Mouse (Mus musculus) embryonic fibroblast, embryonic 13.5 days (primary cell): ENCODE data around the gene Sept9. TPM values are rescaled to one million over a fixed set of nuclear protein-coding genes. Genes with fewer than 3 reads are reported as not detected.

Experiments
- H3K27ac ChIP-seq: 2 replicates; pipeline ENCODE4 v1.5.1; 2012; ENCODE audit warnings: low read length, control low read depth, inconsistent platforms; ENCODE audit not compliant: insufficient read depth
- H3K4me1 ChIP-seq: 2 replicates; pipeline ENCODE4 v1.6.1; 2011; ENCODE audit warnings: low read length; ENCODE audit not compliant: control insufficient read depth, insufficient read depth
- H3K4me3 ChIP-seq: 2 replicates; pipeline ENCODE4 v1.5.1; 2011; ENCODE audit warnings: mild to moderate bottlenecking, control low read depth, low read length; ENCODE audit not compliant: insufficient read depth
- CTCF ChIP-seq: IDR thresholded peaks from 2 replicates; pipeline ENCODE4 v1.5.1; 2011; ENCODE audit warnings: mild to moderate bottlenecking, control low read depth, low read length, moderate library complexity, borderline replicate concordance; ENCODE audit not compliant: insufficient read depth
- POLR2A ChIP-seq: IDR thresholded peaks from 2 replicates; pipeline ENCODE4 v1.6.1; 2011; ENCODE audit warnings: low read depth, mild to moderate bottlenecking, control low read depth, low read length, moderate library complexity
- polyA plus RNA-seq: library from polyadenylated mRNA; stranded (reverse); fragments of >200 nt; gene quantifications from 2 replicates; pipeline ENCODE4 v1.2.4, GENCODE M21; 2011; ENCODE audit warnings: low read depth; ENCODE audit not compliant: missing spikeins, insufficient read length

Gene Sept9
- polyA plus RNA-seq, 1 experiment, result 198 TPM

DNA sequence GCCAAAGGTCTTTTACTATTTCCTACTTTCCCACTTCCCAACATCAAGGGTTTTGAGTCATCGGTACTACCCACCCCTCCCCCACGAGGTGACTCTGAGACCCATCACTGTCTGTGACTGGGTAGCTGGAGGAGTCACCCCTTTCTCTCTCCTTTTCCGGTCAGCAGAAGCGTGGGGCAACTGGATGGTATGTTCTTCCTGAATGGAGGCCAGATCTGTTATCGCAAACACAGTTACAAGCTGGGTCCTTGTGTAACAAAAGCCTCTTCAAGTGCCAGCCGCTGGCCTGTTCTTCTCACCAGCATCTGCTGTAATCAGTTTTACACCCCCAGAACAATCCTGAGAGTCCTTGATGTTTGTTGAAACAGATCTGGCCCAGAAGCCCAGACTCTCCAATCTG lies 70.5 kb downstream of the Sept9 start:
- no peak for TF ChIP-seq CTCF
- no peak for TF ChIP-seq POLR2A
- Histone ChIP-seq H3K4me1 (peaks cover 12% of the 10 kb centered on the region; the same call in 1 of the 2 replicates), H3K27ac (no peak overlapping the region), H3K4me3 (no peak overlapping the region)

- no peak overlapping the region for H3K27ac ChIP-seq
- TF ChIP-seq CTCF, result no peak
- no peak for TF ChIP-seq POLR2A
- no peak overlapping the region for H3K4me3 ChIP-seq
- H3K4me1 ChIP-seq, result peaks cover 24% of the 10 kb centered on the region
These were observed 75.5 kb downstream of the Sept9 start for GRCm38 (mm10) chr11:117274973-117275372.

GRCm38 (mm10) chr11:117275999-117276398 lies 76.5 kb downstream of the Sept9 start:
- peaks cover 24% of the 10 kb centered on the region for H3K4me1 ChIP-seq
- H3K4me3 ChIP-seq, result no peak overlapping the region
- TF ChIP-seq CTCF (no peak), POLR2A (no peak)
- H3K27ac ChIP-seq, result no peak overlapping the region

- H3K4me3 ChIP-seq, result no peak overlapping the region
- no peak overlapping the region for H3K27ac ChIP-seq
- peaks cover 24% of the 10 kb centered on the region for H3K4me1 ChIP-seq
- TF ChIP-seq CTCF (no peak), POLR2A (no peak)
These were observed 77.5 kb downstream of the Sept9 start for GRCm38 (mm10) chr11:117276946-117277345.

DNA sequence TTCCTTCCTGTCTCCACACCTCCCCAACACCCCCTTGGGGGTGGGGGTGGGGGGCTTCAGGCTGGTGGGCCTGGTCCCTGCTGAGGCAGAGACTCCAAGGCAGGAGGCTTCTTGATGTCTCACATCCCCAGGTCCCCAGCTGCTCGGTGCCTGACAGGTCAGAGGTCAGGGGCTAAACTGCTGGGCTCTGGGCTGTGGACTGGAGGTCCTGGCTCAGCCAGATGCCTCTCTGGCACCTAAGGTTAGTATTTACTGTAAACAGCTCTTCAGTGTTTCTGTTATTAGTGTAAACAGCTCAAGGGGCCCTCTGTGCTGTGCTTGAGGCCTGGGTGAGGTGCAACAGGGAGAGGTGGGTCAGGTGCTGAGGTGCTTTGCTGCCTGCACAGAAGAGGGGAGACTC lies 78.7 kb downstream of the Sept9 start:
- TF ChIP-seq POLR2A, result no peak
- TF ChIP-seq CTCF, result no peak
- no peak overlapping the region for H3K4me3 ChIP-seq
- H3K4me1 ChIP-seq, result peaks cover 24% of the 10 kb centered on the region
- no peak overlapping the region for H3K27ac ChIP-seq

DNA sequence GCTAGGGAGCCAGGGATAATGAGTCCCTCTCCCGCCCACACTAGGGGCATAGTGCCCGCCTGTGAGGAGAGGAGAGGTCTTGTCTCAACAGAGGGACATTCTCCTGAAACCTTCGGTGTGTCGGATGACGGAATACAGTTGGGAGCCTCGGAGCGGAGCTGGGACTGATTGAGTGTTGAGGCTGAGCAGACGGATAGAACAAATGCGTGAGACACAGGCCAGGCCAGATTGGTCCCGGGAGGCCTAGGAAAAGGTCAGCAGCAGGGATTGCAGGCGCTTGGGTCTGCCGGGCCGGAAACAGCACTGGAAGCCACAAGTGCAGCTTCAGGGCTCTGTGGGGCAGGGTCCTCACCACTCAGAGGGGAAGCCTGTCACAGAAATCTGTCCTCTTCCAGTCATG lies 79.1 kb downstream of the Sept9 start:
- Histone ChIP-seq H3K27ac (no peak overlapping the region), H3K4me3 (no peak overlapping the region), H3K4me1 (peaks cover 21% of the 10 kb centered on the region)
- no peak for TF ChIP-seq CTCF
- no peak for TF ChIP-seq POLR2A

- Histone ChIP-seq H3K4me1 (peaks cover 23% of the 10 kb centered on the region), H3K4me3 (no peak overlapping the region), H3K27ac (no peak overlapping the region)
- TF ChIP-seq POLR2A (no peak), CTCF (no peak)
These were observed 80.5 kb downstream of the Sept9 start for GRCm38 (mm10) chr11:117279993-117280392.

- Histone ChIP-seq H3K4me3 (no peak overlapping the region), H3K27ac (no peak overlapping the region), H3K4me1 (peaks cover 3% of the 10 kb centered on the region)
- no peak for TF ChIP-seq POLR2A
- TF ChIP-seq CTCF, result no peak
These were observed 83.8 kb downstream of the Sept9 start for GRCm38 (mm10) chr11:117283048-117283888.

GRCm38 (mm10) chr11:117283889-117284450 lies 84.5 kb downstream of the Sept9 start:
- Histone ChIP-seq H3K4me1 (peaks cover 3% of the 10 kb centered on the region), H3K27ac (no peak overlapping the region), H3K4me3 (no peak overlapping the region)
- no peak for TF ChIP-seq CTCF
- no peak for TF ChIP-seq POLR2A
